Mouse (Mus musculus): Measurements from ENCODE around the gene Efna4. TPM values are rescaled to one million over a fixed set of nuclear protein-coding genes. Genes with fewer than 3 reads are reported as not detected.

Efna4 gene
- polyA plus RNA-seq, 1 experiment from 2014 or later: 20.6 TPM

GRCm38 (mm10) chr3:89291874-89292273 lies 46.0 kb downstream of the Efna4 start:
- Histone ChIP-seq H3K9me3 (ENCODE audit: control insufficient read depth, low read length) (no peaks in the 10 kb centered on the region), H3K9ac (ENCODE audit: low read length) (no peak overlapping the region), H3K4me1 (replicated peaks; ENCODE audit: control insufficient read depth, insufficient read depth, low read length) (0 out of 2 replicates have a peak, but pooled peaks cover 5% of the 10 kb centered on the region), H3K27ac (ENCODE audit: low read depth) (no peak overlapping the region), H3K4me2 (ENCODE audit: low read length) (no peak overlapping the region), H3K4me3 (ENCODE audit: low read depth, low read length) (no peak overlapping the region), H3K27me3 (replicated peaks; ENCODE audit: control insufficient read depth, insufficient read depth, low read length) (no peaks in the 10 kb centered on the region), H3K36me3 (ENCODE audit: control insufficient read depth, insufficient read depth, low read length) (no peaks in the 10 kb centered on the region)
- 59% methylated on average over 10 of the region's 10 CpGs for WGBS
- ATAC-seq (replicated peaks; ENCODE audit: low FRiP score, low TSS enrichment, low read depth) (no peak), DNase-seq (ENCODE audit: low spot score) (no peak)

DNA sequence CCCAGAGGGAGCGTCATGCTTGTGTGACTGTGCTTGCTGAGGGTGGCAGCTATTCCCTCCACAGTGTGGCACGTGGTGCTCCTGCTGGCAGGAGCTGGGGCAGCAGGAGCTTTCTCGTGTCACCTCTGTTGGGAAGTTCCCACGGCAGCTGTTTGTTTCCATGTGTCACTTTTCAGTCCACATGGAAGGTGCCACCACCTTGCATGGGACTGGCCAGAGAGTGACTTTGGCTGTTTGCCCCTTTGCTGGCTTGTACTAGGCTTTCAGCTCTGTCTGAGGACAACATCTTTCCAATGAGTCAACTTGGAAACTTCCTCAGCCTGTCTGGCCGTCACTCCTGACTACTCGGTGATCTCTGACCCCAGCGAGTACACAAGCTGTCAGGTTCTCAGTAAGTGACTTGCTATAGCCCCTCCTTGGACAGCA lies 49.3 kb downstream of the Efna4 start:
- no peak overlapping the region for H3K9ac ChIP-seq (ENCODE audit: low read length)
- H3K9me3 ChIP-seq (ENCODE audit: control insufficient read depth, low read length): no peaks in the 10 kb centered on the region
- no peaks in the 10 kb centered on the region for H3K36me3 ChIP-seq (ENCODE audit: control insufficient read depth, insufficient read depth, low read length)
- H3K4me2 ChIP-seq (ENCODE audit: low read length): no peak overlapping the region
- no peak for ATAC-seq (replicated peaks; ENCODE audit: low FRiP score, low TSS enrichment, low read depth)
- WGBS: 31% methylated on average over 7 of the region's 7 CpGs
- no peaks in the 10 kb centered on the region for H3K27me3 ChIP-seq (replicated peaks; ENCODE audit: control insufficient read depth, insufficient read depth, low read length)
- no peak overlapping the region for H3K27ac ChIP-seq (ENCODE audit: low read depth)
- H3K4me3 ChIP-seq (ENCODE audit: low read depth, low read length): no peak overlapping the region
- 0 out of 2 replicates have a peak, but pooled peaks cover 5% of the 10 kb centered on the region for H3K4me1 ChIP-seq (replicated peaks; ENCODE audit: control insufficient read depth, insufficient read depth, low read length)
- DNase-seq (ENCODE audit: low spot score): no peak

DNA sequence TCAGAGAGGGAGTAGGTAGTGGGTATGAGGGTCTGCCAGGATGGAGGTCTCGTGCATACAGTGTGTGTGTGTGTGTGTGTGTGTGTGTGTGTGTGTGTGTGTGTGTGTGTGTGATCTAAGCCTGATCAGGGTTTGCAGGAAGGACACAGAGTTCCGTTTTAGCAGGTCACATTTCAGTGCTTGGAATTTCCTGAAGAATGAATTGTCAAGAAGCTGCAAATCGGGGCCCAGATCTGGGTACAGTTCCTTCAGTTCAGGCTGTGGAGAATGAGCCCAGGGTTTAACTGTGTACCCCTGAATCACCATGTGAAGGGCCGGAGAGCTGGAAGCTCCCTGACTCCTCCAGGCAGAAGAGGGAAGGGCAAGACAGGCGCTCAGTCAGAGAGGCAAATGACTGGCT lies 50.5 kb downstream of the Efna4 start:
- no peaks in the 10 kb centered on the region for H3K9me3 ChIP-seq (ENCODE audit: control insufficient read depth, low read length)
- DNase-seq (ENCODE audit: low spot score) (no peak), ATAC-seq (replicated peaks; ENCODE audit: low FRiP score, low TSS enrichment, low read depth) (no peak)
- H3K4me3 ChIP-seq (ENCODE audit: low read depth, low read length): no peak overlapping the region
- H3K9ac ChIP-seq (ENCODE audit: low read length): no peak overlapping the region
- no peak overlapping the region for H3K27ac ChIP-seq (ENCODE audit: low read depth)
- no peak overlapping the region for H3K4me2 ChIP-seq (ENCODE audit: low read length)
- H3K4me1 ChIP-seq (replicated peaks; ENCODE audit: control insufficient read depth, insufficient read depth, low read length): 0 out of 2 replicates have a peak, but pooled peaks cover 5% of the 10 kb centered on the region
- no peaks in the 10 kb centered on the region for H3K36me3 ChIP-seq (ENCODE audit: control insufficient read depth, insufficient read depth, low read length)
- no peaks in the 10 kb centered on the region for H3K27me3 ChIP-seq (replicated peaks; ENCODE audit: control insufficient read depth, insufficient read depth, low read length)
- 51% methylated on average over 5 of the region's 5 CpGs for WGBS

- Histone ChIP-seq H3K4me3 (ENCODE audit: low read depth, low read length) (no peak overlapping the region), H3K36me3 (ENCODE audit: control insufficient read depth, insufficient read depth, low read length) (no peaks in the 10 kb centered on the region), H3K9ac (ENCODE audit: low read length) (no peak overlapping the region), H3K4me2 (ENCODE audit: low read length) (no peak overlapping the region), H3K9me3 (ENCODE audit: control insufficient read depth, low read length) (no peaks in the 10 kb centered on the region), H3K27ac (ENCODE audit: low read depth) (no peak overlapping the region), H3K4me1 (replicated peaks; ENCODE audit: control insufficient read depth, insufficient read depth, low read length) (peaks cover 12% of the 10 kb centered on the region), H3K27me3 (replicated peaks; ENCODE audit: control insufficient read depth, insufficient read depth, low read length) (0 out of 2 replicates have a peak, but pooled peaks cover 4% of the 10 kb centered on the region)
- no peak for ATAC-seq (replicated peaks; ENCODE audit: low FRiP score, low TSS enrichment, low read depth)
- no peak for DNase-seq (ENCODE audit: low spot score)
- 56% methylated on average over 2 of the region's 2 CpGs for WGBS
These were observed 52.3 kb downstream of the Efna4 start for GRCm38 (mm10) chr3:89285526-89285925.

DNA sequence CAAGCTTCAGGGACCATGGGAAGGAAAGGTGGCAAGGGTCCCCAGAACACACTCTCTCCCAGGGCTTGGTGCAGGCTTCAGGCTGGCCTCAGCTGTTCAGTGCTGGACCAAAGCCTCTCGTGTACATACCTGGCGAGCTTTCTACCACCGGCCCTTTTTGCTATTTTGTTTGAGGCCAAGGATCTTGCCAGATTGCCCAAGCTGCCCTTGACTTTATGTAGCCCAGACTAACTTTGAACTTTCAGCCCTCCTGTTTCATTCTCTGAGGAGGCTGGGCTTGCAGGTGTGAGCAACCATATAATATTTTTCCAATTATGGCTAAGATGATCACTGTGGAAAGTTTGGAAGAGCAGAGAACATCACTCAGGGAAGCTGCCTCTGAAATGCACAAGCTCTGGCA lies 53.6 kb downstream of the Efna4 start:
- H3K27me3 ChIP-seq (replicated peaks; ENCODE audit: control insufficient read depth, insufficient read depth, low read length): 0 out of 2 replicates have a peak, but pooled peaks cover 4% of the 10 kb centered on the region
- ATAC-seq (replicated peaks; ENCODE audit: low FRiP score, low TSS enrichment, low read depth): no peak
- H3K9ac ChIP-seq (ENCODE audit: low read length): no peak overlapping the region
- no peak overlapping the region for H3K4me2 ChIP-seq (ENCODE audit: low read length)
- DNase-seq (ENCODE audit: low spot score): no peak
- H3K9me3 ChIP-seq (ENCODE audit: control insufficient read depth, low read length): no peaks in the 10 kb centered on the region
- H3K4me3 ChIP-seq (ENCODE audit: low read depth, low read length): no peak overlapping the region
- no peak overlapping the region for H3K27ac ChIP-seq (ENCODE audit: low read depth)
- H3K36me3 ChIP-seq (ENCODE audit: control insufficient read depth, insufficient read depth, low read length): no peaks in the 10 kb centered on the region
- H3K4me1 ChIP-seq (replicated peaks; ENCODE audit: control insufficient read depth, insufficient read depth, low read length): peaks cover 18% of the 10 kb centered on the region
- WGBS: 78% methylated on average over 3 of the region's 3 CpGs

Other genes starting within 250 kb of the Efna4 start
- gene Rusc1, start 244.7 kb downstream of the Efna4 start, polyA plus RNA-seq (2014; fragmentation: Nextera tagmentation; extraction: Ambion mirVana): 18.7 and 22.2 TPM in 2 replicates
- 0.20 TPM in 1 of 2 replicates, not detected in the other for gene Gm43738, start 236.9 kb downstream of the Efna4 start, polyA plus RNA-seq (2014; fragmentation: Nextera tagmentation; extraction: Ambion mirVana)
- gene Fdps, start 236.1 kb downstream of the Efna4 start, polyA plus RNA-seq (2014; fragmentation: Nextera tagmentation; extraction: Ambion mirVana): 352 and 412 TPM in 2 replicates
- gene Pklr, start 201.9 kb downstream of the Efna4 start, polyA plus RNA-seq (2014; fragmentation: Nextera tagmentation; extraction: Ambion mirVana): 13.3 and 15.8 TPM in 2 replicates
- gene Hcn3, start 177.8 kb downstream of the Efna4 start, polyA plus RNA-seq (2014; fragmentation: Nextera tagmentation; extraction: Ambion mirVana): 1.8 and 2.5 TPM in 2 replicates
- 24.9 and 25.3 TPM in 2 replicates for gene Clk2, start 173.2 kb downstream of the Efna4 start, polyA plus RNA-seq (2014; fragmentation: Nextera tagmentation; extraction: Ambion mirVana)
- gene Scamp3, start 160.6 kb downstream of the Efna4 start, polyA plus RNA-seq (2014; fragmentation: Nextera tagmentation; extraction: Ambion mirVana): 98.1 and 101 TPM in 2 replicates
- 27.6 and 29.3 TPM in 2 replicates for gene Fam189b, start 154.9 kb downstream of the Efna4 start, polyA plus RNA-seq (2014; fragmentation: Nextera tagmentation; extraction: Ambion mirVana)
- gene Gba, start 135.1 kb downstream of the Efna4 start, polyA plus RNA-seq (2014; fragmentation: Nextera tagmentation; extraction: Ambion mirVana): 39.2 and 41.0 TPM in 2 replicates
- 19.2 and 19.4 TPM in 2 replicates for gene Thbs3, start 122.8 kb downstream of the Efna4 start, polyA plus RNA-seq (2014; fragmentation: Nextera tagmentation; extraction: Ambion mirVana)
- gene Mtx1, start 110.9 kb downstream of the Efna4 start, polyA plus RNA-seq (2014; fragmentation: Nextera tagmentation; extraction: Ambion mirVana): 214 and 216 TPM in 2 replicates
- 4.2 and 10.3 TPM in 2 replicates for gene Muc1, start 109.0 kb downstream of the Efna4 start, polyA plus RNA-seq (2014; fragmentation: Nextera tagmentation; extraction: Ambion mirVana)
- 331 and 346 TPM in 2 replicates for gene Krtcap2, start 92.1 kb downstream of the Efna4 start, polyA plus RNA-seq (2014; fragmentation: Nextera tagmentation; extraction: Ambion mirVana)
- gene Trim46, start 91.7 kb downstream of the Efna4 start, polyA plus RNA-seq (2014; fragmentation: Nextera tagmentation; extraction: Ambion mirVana): 3.3 and 3.5 TPM in 2 replicates
- gene Dpm3, start 78.7 kb downstream of the Efna4 start, polyA plus RNA-seq (2014; fragmentation: Nextera tagmentation; extraction: Ambion mirVana): 143 and 188 TPM in 2 replicates
- 64.7 and 66.5 TPM in 2 replicates for gene Slc50a1, start 67.5 kb downstream of the Efna4 start, polyA plus RNA-seq (2014; fragmentation: Nextera tagmentation; extraction: Ambion mirVana)
- 46.2 and 46.6 TPM in 2 replicates for gene Efna1, start 56.9 kb downstream of the Efna4 start, polyA plus RNA-seq (2014; fragmentation: Nextera tagmentation; extraction: Ambion mirVana)
- gene Efna3, start 15.1 kb downstream of the Efna4 start, polyA plus RNA-seq (2014; fragmentation: Nextera tagmentation; extraction: Ambion mirVana): 13.2 and 15.3 TPM in 2 replicates
- gene Adam15, start 12.0 kb upstream of the Efna4 start, polyA plus RNA-seq (2014; fragmentation: Nextera tagmentation; extraction: Ambion mirVana): 30.4 and 31.0 TPM in 2 replicates
- gene Dcst2, start 23.9 kb upstream of the Efna4 start, polyA plus RNA-seq (2014; fragmentation: Nextera tagmentation; extraction: Ambion mirVana): 0.35 and 0.40 TPM in 2 replicates
- 0.15 and 0.34 TPM in 2 replicates for gene Dcst1, start 27.2 kb upstream of the Efna4 start, polyA plus RNA-seq (2014; fragmentation: Nextera tagmentation; extraction: Ambion mirVana)
- 4.7 and 5.3 TPM in 2 replicates for gene Zbtb7b, start 56.7 kb upstream of the Efna4 start, polyA plus RNA-seq (2014; fragmentation: Nextera tagmentation; extraction: Ambion mirVana)
- gene Lenep, start 64.8 kb upstream of the Efna4 start, polyA plus RNA-seq (2014; fragmentation: Nextera tagmentation; extraction: Ambion mirVana): not detected in 2 replicates
- gene Flad1, start 73.8 kb upstream of the Efna4 start, polyA plus RNA-seq (2014; fragmentation: Nextera tagmentation; extraction: Ambion mirVana): 28.3 and 28.7 TPM in 2 replicates
- 510 and 525 TPM in 2 replicates for gene Cks1b, start 80.4 kb upstream of the Efna4 start, polyA plus RNA-seq (2014; fragmentation: Nextera tagmentation; extraction: Ambion mirVana)
- 65.1 and 71.4 TPM in 2 replicates for gene Shc1, start 80.4 kb upstream of the Efna4 start, polyA plus RNA-seq (2014; fragmentation: Nextera tagmentation; extraction: Ambion mirVana)
- gene Pygo2, start 92.2 kb upstream of the Efna4 start, polyA plus RNA-seq (2014; fragmentation: Nextera tagmentation; extraction: Ambion mirVana): 40.8 and 45.5 TPM in 2 replicates
- 18.8 and 20.3 TPM in 2 replicates for gene Pbxip1, start 98.7 kb upstream of the Efna4 start, polyA plus RNA-seq (2014; fragmentation: Nextera tagmentation; extraction: Ambion mirVana)
- 60.1 and 63.7 TPM in 2 replicates for gene Pmvk, start 116.5 kb upstream of the Efna4 start, polyA plus RNA-seq (2014; fragmentation: Nextera tagmentation; extraction: Ambion mirVana)
- 5.6 and 6.3 TPM in 2 replicates for gene Kcnn3, start 182.1 kb upstream of the Efna4 start, polyA plus RNA-seq (2014; fragmentation: Nextera tagmentation; extraction: Ambion mirVana)